Comparison of ENCODE assay signal across 8 mouse cellular contexts in the genomic region with DNA sequence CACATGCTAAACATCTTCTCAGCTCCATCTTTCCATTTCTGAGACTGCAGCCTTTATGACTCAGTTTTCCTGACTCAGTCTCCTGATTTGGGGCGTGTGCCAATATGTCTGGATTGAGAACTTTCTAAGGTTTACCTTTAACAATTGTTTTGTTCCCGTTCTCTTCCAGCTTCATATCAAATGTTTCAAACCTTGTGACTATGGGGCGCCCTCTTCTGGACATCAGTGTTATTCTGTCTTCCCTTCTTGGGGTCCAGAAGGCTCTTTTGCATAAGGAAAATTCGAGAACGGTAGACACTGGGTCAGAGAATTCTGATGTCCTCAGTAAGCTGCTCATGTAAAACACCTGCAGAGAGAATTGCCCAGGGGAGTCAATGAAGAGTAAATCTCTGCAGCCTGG.
DNase-seq lines count a peak whose midpoint lies in the region.

No protein-coding gene starts in this region.

- DNase-seq in R1 (ENCODE audit: low read depth, low spot score) (peak; percentile 73), liver (peak; percentile 6)
- DNase-seq in cerebellum, adult 11 months, result peak; percentile 0
- peak; percentile 2 for DNase-seq in forelimb bud, embryonic 11.5 days (ENCODE audit: low read depth, low spot score)
- peak; percentile 44 for DNase-seq in kidney, adult 18-20 months
- peak; percentile 15 for DNase-seq in layer of hippocampus, adult 9-11 months
- peak; percentile 53 for DNase-seq in retina, postnatal 1 day
- peak; percentile 15 for DNase-seq in urinary bladder, postnatal 25 days (ENCODE audit: low spot score)

Comparison
In these comparisons a context has a peak if more than half of its experiments do, and no peak if none do; other contexts are left out.
1. Peak in every context shown above with its lines: DNase-seq.
2. DNase-seq: peak in every context shown above with its lines; median percentile 73 in R1; 53 in retina, postnatal 1 day; 44 in kidney, adult 18-20 months; 15 in layer of hippocampus, adult 9-11 months; 15 in urinary bladder, postnatal 25 days; 6 in liver; 2 in forelimb bud, embryonic 11.5 days; 0 in cerebellum, adult 11 months.